Mouse (Mus musculus) ES-E14 (cell line): ENCODE results near the gene Borcs7. TPM values are rescaled to one million over a fixed set of nuclear protein-coding genes. Genes with fewer than 3 reads are reported as not detected.

Source experiments
- DNase-seq: peaks from one replicate; pipeline ENCODE4 v3.0.0-alpha.2; 2013; ENCODE audit warnings: low read depth, low spot score
- H3K27ac ChIP-seq: 2 replicates; pipeline ENCODE4 v1.5.1; 2012; ENCODE audit warnings: low read depth, mild to moderate bottlenecking, low read length, moderate library complexity, mixed read lengths; ENCODE audit not compliant: poor library complexity, insufficient read depth, severe bottlenecking
- H3K36me3 ChIP-seq: 2 replicates; pipeline ENCODE4 v1.6.1; 2012; ENCODE audit warnings: mild to moderate bottlenecking, low read length, moderate library complexity, mixed read lengths; ENCODE audit not compliant: control insufficient read depth, poor library complexity, insufficient read depth, severe bottlenecking
- H3K4me1 ChIP-seq, 2 experiments: fragments of 150-350 bp in 1 of 2; sonication (generic) in 1 of 2; 2 replicates each; pipeline ENCODE4 v1.6.1; 2012; ENCODE audit warnings: low read length in 2 of 2, mild to moderate bottlenecking in 1 of 2, mixed read lengths in 1 of 2; ENCODE audit not compliant: control insufficient read depth in 2 of 2, insufficient read depth in 2 of 2, poor library complexity in 1 of 2
- H3K4me3 ChIP-seq, 2 experiments: fragments of 150-350 bp in 1 of 2; sonication (generic) in 1 of 2; 2 replicates each; pipeline ENCODE4 v1.5.1; 2012; ENCODE audit warnings: low read length in 2 of 2, low read depth in 1 of 2, mild to moderate bottlenecking in 1 of 2, mixed read lengths in 1 of 2; ENCODE audit not compliant: insufficient read depth in 1 of 2, poor library complexity in 1 of 2, severe bottlenecking in 1 of 2
- H3K9ac ChIP-seq: 2 replicates; pipeline ENCODE4 v1.6.1; 2012; ENCODE audit warnings: low read depth, mild to moderate bottlenecking, low read length, mixed read lengths; ENCODE audit not compliant: poor library complexity, insufficient read depth, severe bottlenecking
- H3K9me3 ChIP-seq: fragments of 150-350 bp; sonication (generic); 2 replicates; pipeline ENCODE4 v1.6.1; 2012; ENCODE audit warnings: low read depth, mild to moderate bottlenecking, low read length; ENCODE audit not compliant: control insufficient read depth, insufficient read depth
- CHD2 ChIP-seq: IDR thresholded peaks from 2 replicates; pipeline ENCODE4 v1.6.1; 2014; ENCODE audit warnings: mild to moderate bottlenecking, low read depth, low read length, inconsistent platforms
- HCFC1 ChIP-seq: IDR thresholded peaks from 2 replicates; pipeline ENCODE4 v1.6.1; 2012; ENCODE audit warnings: low read length, inconsistent platforms, borderline replicate concordance; ENCODE audit not compliant: insufficient read depth
- MAFK ChIP-seq: IDR thresholded peaks from 2 replicates; pipeline ENCODE4 v1.6.1; 2014; ENCODE audit warnings: mild to moderate bottlenecking, low read depth, low read length, inconsistent platforms; ENCODE audit not compliant: insufficient read depth
- ZC3H11A ChIP-seq: IDR thresholded peaks from 2 replicates; pipeline ENCODE4 v1.6.1; 2012; ENCODE audit warnings: low read depth, mild to moderate bottlenecking, inconsistent platforms, low read length, borderline replicate concordance
- ZNF384 ChIP-seq: IDR thresholded peaks from 2 replicates; pipeline ENCODE4 v1.6.1; 2012; ENCODE audit warnings: low read depth, low read length, inconsistent platforms
- in situ Hi-C, 2 experiments: fragments of 600-800 bp; cut with MboI; formaldehyde crosslinking; loops; one replicate each; pipeline ENCODE4 v1.15.1; 2025; ENCODE audit warnings: low sequenced_read_pairs in 2 of 2, inconsistent platforms in 1 of 2; ENCODE audit not compliant: unreplicated experiment in 2 of 2
- total RNA-seq: library from RNA; depleted of rRNA; stranded (reverse); fragments of 300-350 nt; gene quantifications from 2 replicates; pipeline ENCODE4 v1.2.3, GENCODE M21; 2012

The Borcs7 gene
- total RNA-seq, 1 experiment: 2.1 TPM

GRCm38 (mm10) chr19:46672766-46673418 lies 16.8 kb upstream of the Borcs7 start, which contains the start of gene Cyp17a1:
Gene Cyp17a1 (minus strand): TSS chr19:46673172.
- TF ChIP-seq MAFK (no peak), HCFC1 (no peak), CHD2 (no peak), ZNF384 (no peak), ZC3H11A (no peak)
- Histone ChIP-seq H3K9ac (no peak within 1 kb of the TSS), H3K4me3 (no peak within 1 kb of the TSS), H3K36me3 (no peaks in the 10 kb centered on the region), H3K9me3 (no peaks in the 10 kb centered on the region), H3K27ac (no peak within 1 kb of the TSS), H3K4me1 (no peaks in the 10 kb centered on the region)
- no peak for DNase-seq
- in situ Hi-C loops: no loop called here

GRCm38 (mm10) chr19:46675641-46676040 lies 14.1 kb upstream of the Borcs7 start:
- Histone ChIP-seq H3K36me3 (no peaks in the 10 kb centered on the region), H3K27ac (no peak overlapping the region), H3K4me1 (no peaks in the 10 kb centered on the region), H3K4me3 (no peak overlapping the region), H3K9me3 (no peaks in the 10 kb centered on the region), H3K9ac (no peak overlapping the region)
- DNase-seq: no peak
- in situ Hi-C loops: loop anchor here in 1 of 2 experiments (5.0 kb wide), 1 partner anchor 57 kb away; no protein-coding TSS in a partner anchor
- no peak for TF ChIP-seq CHD2
- TF ChIP-seq ZC3H11A: no peak
- TF ChIP-seq HCFC1: no peak
- no peak for TF ChIP-seq MAFK
- no peak for TF ChIP-seq ZNF384

- TF ChIP-seq ZNF384: no peak
- no peak for TF ChIP-seq CHD2
- TF ChIP-seq MAFK: no peak
- in situ Hi-C loops: loop anchor here in 1 of 2 experiments (5.0 kb wide), 1 partner anchor 52 kb away; no protein-coding TSS in a partner anchor
- no peaks in the 10 kb centered on the region for H3K36me3 ChIP-seq
- no peak for DNase-seq
- H3K27ac ChIP-seq: no peak overlapping the region
- no peaks in the 10 kb centered on the region; a peak in 1 of 4 replicates for H3K4me1 ChIP-seq
- H3K4me3 ChIP-seq: no peak overlapping the region
- no peaks in the 10 kb centered on the region for H3K9me3 ChIP-seq
- H3K9ac ChIP-seq: no peak overlapping the region
These were observed 9.9 kb upstream of the Borcs7 start for GRCm38 (mm10) chr19:46679720-46680383.

- H3K4me1 ChIP-seq: peaks cover 2 to 3% of the 10 kb centered on the region in 2 experiments; a peak in 2 of 4 replicates
- DNase-seq: no peak
- peak overlapping the region; percentile 82 to 93 for H3K4me3 ChIP-seq
- in situ Hi-C loops: no loop called here
- H3K9me3 ChIP-seq: no peaks in the 10 kb centered on the region
- peak overlapping the region; percentile 87; the same call in 1 of the 2 replicates for H3K9ac ChIP-seq
- TF ChIP-seq ZC3H11A: no peak
- no peak for TF ChIP-seq MAFK
- TF ChIP-seq ZNF384: no peak
- TF ChIP-seq CHD2: no peak
- no peak overlapping the region for H3K27ac ChIP-seq
- H3K36me3 ChIP-seq: no peaks in the 10 kb centered on the region
These were observed 681 bp downstream of the Borcs7 start for GRCm38 (mm10) chr19:46690387-46690786.
